Mouse (Mus musculus) testis, adult 2 months (tissue): Measurements from ENCODE around the gene Alg9.

Source experiments
- CTCF ChIP-seq: fragments of 200-500 bp; IDR thresholded peaks from 2 replicates; pipeline ENCODE4 v1.5.1; 2012; ENCODE audit warnings: low read depth, mild to moderate bottlenecking, inconsistent platforms, low read length, moderate library complexity; ENCODE audit not compliant: control insufficient read depth, insufficient read depth, insufficient replicate concordance
- POLR2A ChIP-seq: fragments of 200-500 bp; IDR thresholded peaks from 2 replicates; pipeline ENCODE4 v1.6.1; 2012; ENCODE audit warnings: low read depth, mild to moderate bottlenecking, inconsistent platforms, low read length, moderate library complexity; ENCODE audit not compliant: control insufficient read depth

DNA sequence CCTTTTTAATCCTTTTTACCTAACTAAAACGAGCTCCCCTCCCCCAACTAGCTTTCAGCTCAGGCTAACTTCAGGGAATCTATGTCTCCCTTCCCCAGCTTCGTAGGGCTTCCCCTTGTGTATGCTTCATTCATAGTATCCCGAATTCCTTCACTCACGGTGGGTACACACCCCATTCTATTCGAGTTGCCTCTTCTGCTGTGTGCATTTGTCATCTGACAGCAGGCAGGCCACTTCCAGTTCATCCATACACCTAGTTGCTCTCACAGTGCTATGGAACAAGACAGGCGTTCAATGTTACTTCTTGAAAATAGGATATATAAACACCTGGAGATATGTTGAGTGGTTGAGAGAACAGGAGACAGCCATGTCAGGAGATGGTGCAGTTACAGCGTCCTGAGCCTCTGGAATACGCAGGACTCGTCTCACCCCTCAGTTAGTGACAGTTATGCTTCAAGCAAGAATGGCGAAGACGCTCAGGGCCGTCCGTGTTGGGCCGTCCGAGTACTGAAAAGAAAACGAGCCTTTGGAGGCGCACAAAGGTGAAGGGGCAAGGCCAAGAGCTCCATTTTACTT, 7.2 kb upstream of the Alg9 start:
- TF ChIP-seq POLR2A (no peak), CTCF (no peak)
